Mouse (Mus musculus): Measurements from ENCODE around the gene Slc9b2.

- TF ChIP-seq CTCF (IDR thresholded peaks at IDR 0.05; ENCODE audit: low read depth, low read length), result no peak
- no peak for TF ChIP-seq POLR2A (IDR thresholded peaks at IDR 0.05; ENCODE audit: extremely low read depth, insufficient read depth, low read length)
These were observed 19.7 kb downstream of the Slc9b2 start for GRCm38 (mm10) chr3:135327176-135327575.
